ENCODE assay signal across 10 mouse cellular contexts in the genomic region with DNA sequence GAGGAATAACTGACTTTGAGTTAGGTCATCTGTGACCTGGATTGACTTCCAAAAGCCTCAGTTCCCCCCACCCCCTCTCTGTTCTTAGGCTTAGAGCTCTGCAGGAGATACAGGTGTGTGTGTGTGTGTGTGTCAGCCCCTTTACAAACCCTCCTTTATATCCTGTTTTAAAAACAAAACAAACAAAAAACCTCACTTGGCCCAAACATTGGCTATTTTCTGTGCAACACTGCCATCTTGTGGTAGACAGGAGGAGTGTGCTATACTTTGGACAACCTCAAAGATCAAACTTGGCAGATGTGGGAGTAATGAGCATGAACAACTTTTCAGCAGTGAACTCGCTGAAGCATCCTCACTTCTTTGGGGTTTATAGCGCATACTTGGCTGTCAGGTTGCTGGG.
DNase-seq lines count a peak whose midpoint lies in the region; ATAC-seq and TF ChIP-seq lines count a peak whose summit lies in the region.
"Had no signal": no experiment of that assay in that cellular context is flagged by ENCODE, and none has a peak within 500 bp of the region (broad histone marks: within the 10 kb centered on the region; RNA-seq: fewer than 3 reads in every experiment).

No protein-coding gene starts in this region.

- no peaks in the 10 kb centered on the region for H3K4me1 ChIP-seq in heart, embryonic 11.5 days (ENCODE audit: control insufficient read depth, insufficient read depth, low read length)
- peaks cover 37% of the 10 kb centered on the region for H3K4me1 ChIP-seq in forebrain, embryonic 10.5 days
- H3K4me1 ChIP-seq in stomach, postnatal 0 days (replicated peaks; ENCODE audit: control insufficient read depth, insufficient read depth), result no peaks in the 10 kb centered on the region
- H3K4me1 ChIP-seq: lung, embryonic 15.5 days had no signal

- H3K27me3 ChIP-seq in heart, embryonic 11.5 days (ENCODE audit: control insufficient read depth, insufficient read depth, low read length), result no peaks in the 10 kb centered on the region
- peaks cover 24% of the 10 kb centered on the region for H3K27me3 ChIP-seq in forebrain, embryonic 10.5 days (ENCODE audit: poor library complexity, severe bottlenecking)
- no peaks in the 10 kb centered on the region for H3K27me3 ChIP-seq in stomach, postnatal 0 days (ENCODE audit: control insufficient read depth, insufficient read depth, low read length)
- H3K27me3 ChIP-seq: embryonic facial prominence, embryonic 13.5 days had no signal

- peak; percentile 64 to 81 for DNase-seq in heart, postnatal 10 days
- DNase-seq in CD4-positive, CD25-positive, alpha-beta regulatory T cell, adult 2 months (ENCODE audit: low read depth, low spot score), result peak; percentile 78
- peak; percentile 77 for DNase-seq in brain, adult 2 months (ENCODE audit: low read depth, low spot score)
- peak; percentile 47 for DNase-seq in forebrain, embryonic 10.5 days (ENCODE audit: extremely low spot score, low spot score)
- peak; percentile 71 for DNase-seq in kidney, adult 9 months
- DNase-seq in stomach, postnatal 0 days (ENCODE audit: low spot score), result peak; percentile 35

- no peak overlapping the region for H3K4me3 ChIP-seq in heart, embryonic 11.5 days (ENCODE audit: low read depth, low read length)
- H3K4me3 ChIP-seq in forebrain, embryonic 10.5 days, result no peak overlapping the region
- H3K4me3 ChIP-seq in stomach, postnatal 0 days (ENCODE audit: low read depth, low read length), result no peak overlapping the region
- H3K4me3 ChIP-seq: embryonic facial prominence, embryonic 13.5 days; lung, embryonic 15.5 days had no signal

- H3K4me2 ChIP-seq in heart, embryonic 11.5 days, result no peak overlapping the region
- H3K4me2 ChIP-seq in stomach, postnatal 0 days (replicated peaks; ENCODE audit: low read depth), result no peak overlapping the region
- H3K4me2 ChIP-seq: embryonic facial prominence, embryonic 13.5 days; lung, embryonic 15.5 days had no signal

- 13% methylated on average over 2 of the region's 2 CpGs for WGBS in heart, embryonic 11.5 days (ENCODE audit: insufficient replicate concordance)
- WGBS in forebrain, embryonic 10.5 days, result 18% methylated on average over 2 of the region's 2 CpGs
- 9% methylated on average over 2 of the region's 2 CpGs for WGBS in stomach, postnatal 0 days

- intact Hi-C loops in heart, postnatal 10 days (cut with DNase I), result loop anchor here (1.0 to 5.0 kb wide), 5 partner anchors 61 to 447 kb away; no protein-coding TSS in a partner anchor

- peak; percentile 95 for TF ChIP-seq CTCF in stomach, postnatal 0 days (IDR thresholded peaks at IDR 0.05; ENCODE audit: low read depth)

- no peak overlapping the region for H3K27ac ChIP-seq in heart, embryonic 11.5 days (ENCODE audit: low read depth, low read length)
- H3K27ac ChIP-seq in forebrain, embryonic 10.5 days, result 0 out of 2 replicates have a peak overlapping the region, but pooled peaks have one; percentile 1
- no peak overlapping the region for H3K27ac ChIP-seq in stomach, postnatal 0 days (replicated peaks)
- H3K27ac ChIP-seq: embryonic facial prominence, embryonic 13.5 days; lung, embryonic 15.5 days had no signal

- ATAC-seq in heart, embryonic 11.5 days (replicated peaks; ENCODE audit: insufficient number of reproducible peaks, low FRiP score, low TSS enrichment), result no peak
- ATAC-seq in megakaryocyte progenitor cell, adult 5-6 weeks (replicated peaks; ENCODE audit: poor library complexity), result peak; percentile 74
- peak; percentile 42; the same call in 1 of the 2 replicates for ATAC-seq in stomach, postnatal 0 days (ENCODE audit: low FRiP score, low TSS enrichment)

- no peaks in the 10 kb centered on the region for H3K9me3 ChIP-seq in heart, embryonic 11.5 days (replicated peaks; ENCODE audit: control insufficient read depth, low read length)
- H3K9me3 ChIP-seq in forebrain, embryonic 10.5 days, result no peaks in the 10 kb centered on the region
- no peaks in the 10 kb centered on the region for H3K9me3 ChIP-seq in stomach, postnatal 0 days (ENCODE audit: control insufficient read depth, low read length)
- H3K9me3 ChIP-seq: lung, embryonic 15.5 days had no signal

- H3K9ac ChIP-seq in heart, embryonic 11.5 days (ENCODE audit: low read depth, low read length), result no peak overlapping the region
- no peak overlapping the region for H3K9ac ChIP-seq in stomach, postnatal 0 days (ENCODE audit: low read length)
- H3K9ac ChIP-seq: embryonic facial prominence, embryonic 13.5 days; lung, embryonic 15.5 days had no signal

- H3K36me3 ChIP-seq in heart, embryonic 11.5 days (ENCODE audit: control insufficient read depth, insufficient read depth, low read length), result no peaks in the 10 kb centered on the region
- no peaks in the 10 kb centered on the region for H3K36me3 ChIP-seq in forebrain, embryonic 10.5 days (replicated peaks)
- H3K36me3 ChIP-seq in stomach, postnatal 0 days (ENCODE audit: control insufficient read depth, insufficient read depth, low read length), result no peaks in the 10 kb centered on the region
- H3K36me3 ChIP-seq: embryonic facial prominence, embryonic 13.5 days; lung, embryonic 15.5 days had no signal

- no peak for TF ChIP-seq EP300 in stomach, postnatal 0 days (optimal IDR thresholded peaks at IDR 0.05)
